Comparison of ENCODE assay signal across 12 mouse cellular contexts in the genomic region with DNA sequence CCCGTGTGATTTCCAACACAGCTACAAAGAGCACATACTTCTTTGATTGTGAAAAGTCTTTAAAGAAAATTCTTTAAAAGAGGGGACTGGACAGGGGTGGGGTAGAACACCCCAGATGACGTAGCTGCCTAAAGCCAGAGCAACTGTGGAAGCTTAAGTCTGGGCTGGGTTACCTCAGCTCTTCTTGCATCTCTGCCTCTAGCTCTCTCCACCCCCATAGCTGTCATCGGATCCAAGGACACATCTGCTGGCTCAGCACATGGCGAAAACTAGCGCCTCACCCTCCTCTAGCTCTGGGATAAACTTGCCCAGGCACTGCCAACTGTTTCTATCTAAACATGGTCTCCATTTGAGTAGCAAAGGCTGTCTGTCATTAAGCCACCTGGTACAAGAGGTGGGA. TPM values are rescaled to one million over a fixed set of nuclear protein-coding genes. Genes with fewer than 3 reads are reported as not detected.
A peak's percentile ranks its signal among the peaks of the same experiment; 100 is the strongest.
DNase-seq lines count a peak whose midpoint lies in the region; ATAC-seq and TF ChIP-seq lines count a peak whose summit lies in the region.
"Had no signal": no experiment of that assay in that cellular context is flagged by ENCODE, and none has a peak within 500 bp of the region (broad histone marks: within the 10 kb centered on the region; RNA-seq: fewer than 3 reads in every experiment).

No protein-coding gene starts in this region.

- no peaks in the 10 kb centered on the region for H3K9me3 ChIP-seq in heart, embryonic 14.5 days (ENCODE audit: control insufficient read depth, low read length)
- H3K9me3 ChIP-seq in lung, embryonic 14.5 days (ENCODE audit: low read depth, low read length): no peaks in the 10 kb centered on the region
- no peaks in the 10 kb centered on the region for H3K9me3 ChIP-seq in embryonic facial prominence, embryonic 15.5 days (replicated peaks)
- no peaks in the 10 kb centered on the region for H3K9me3 ChIP-seq in stomach, postnatal 0 days (ENCODE audit: control insufficient read depth, low read length)

- H3K27ac ChIP-seq in heart, embryonic 14.5 days (replicated peaks in 1 of 2; ENCODE audit: control insufficient read depth in 1 of 2, insufficient read depth in 1 of 2, low read depth in 2 of 2, low read length in 2 of 2): 0 out of 4 replicates have a peak overlapping the region, but pooled peaks have one; percentile 1 to 27
- H3K27ac ChIP-seq in lung, embryonic 14.5 days (ENCODE audit: low read depth): 0 out of 2 replicates have a peak overlapping the region, but pooled peaks have one; percentile 1
- H3K27ac ChIP-seq in embryonic facial prominence, embryonic 15.5 days (replicated peaks): peak overlapping the region; percentile 39
- H3K27ac ChIP-seq in stomach, postnatal 0 days (replicated peaks): no peak overlapping the region

- DNase-seq in heart, postnatal 10 days: no peak
- DNase-seq in lung, embryonic 14.5 days: peak; percentile 44
- DNase-seq in lung, postnatal 14 days: no peak
- no peak for DNase-seq in stomach, postnatal 0 days (ENCODE audit: low spot score)
- no peak for DNase-seq in spleen, postnatal 10 days (ENCODE audit: low spot score in 2 of 2)
- DNase-seq: cerebellum, postnatal 25 days had no signal

- no peak overlapping the region for H3K9ac ChIP-seq in heart, embryonic 14.5 days (ENCODE audit: low read length)
- no peak overlapping the region for H3K9ac ChIP-seq in lung, embryonic 14.5 days
- no peak overlapping the region for H3K9ac ChIP-seq in embryonic facial prominence, embryonic 15.5 days
- no peak overlapping the region for H3K9ac ChIP-seq in stomach, postnatal 0 days (ENCODE audit: low read length)

- no peaks in the 10 kb centered on the region for H3K27me3 ChIP-seq in heart, embryonic 14.5 days (ENCODE audit: control insufficient read depth, insufficient read depth, low read length)
- no peaks in the 10 kb centered on the region for H3K27me3 ChIP-seq in lung, embryonic 14.5 days (ENCODE audit: insufficient read depth, low read length)
- no peaks in the 10 kb centered on the region for H3K27me3 ChIP-seq in embryonic facial prominence, embryonic 15.5 days
- no peaks in the 10 kb centered on the region for H3K27me3 ChIP-seq in stomach, postnatal 0 days (ENCODE audit: control insufficient read depth, insufficient read depth, low read length)
- H3K27me3 ChIP-seq: megakaryocyte, embryonic 14.5 days had no signal

- no peak overlapping the region for H3K4me2 ChIP-seq in heart, embryonic 14.5 days (ENCODE audit: low read length)
- H3K4me2 ChIP-seq in lung, embryonic 14.5 days: no peak overlapping the region
- no peak overlapping the region for H3K4me2 ChIP-seq in embryonic facial prominence, embryonic 15.5 days (replicated peaks)
- H3K4me2 ChIP-seq in stomach, postnatal 0 days (replicated peaks; ENCODE audit: low read depth): no peak overlapping the region

- H3K4me3 ChIP-seq in heart, embryonic 14.5 days (ENCODE audit: control insufficient read depth in 1 of 2, insufficient read depth in 1 of 2, low read depth in 1 of 2, low read length in 2 of 2): no peak overlapping the region
- H3K4me3 ChIP-seq in lung, embryonic 14.5 days (ENCODE audit: low read depth, low read length): no peak overlapping the region
- no peak overlapping the region for H3K4me3 ChIP-seq in embryonic facial prominence, embryonic 15.5 days (replicated peaks)
- no peak overlapping the region for H3K4me3 ChIP-seq in stomach, postnatal 0 days (ENCODE audit: low read depth, low read length)
- H3K4me3 ChIP-seq: megakaryocyte, embryonic 14.5 days had no signal

- intact Hi-C loops in heart, postnatal 10 days (cut with DNase I): no loop called here

- WGBS in heart, embryonic 14.5 days: 25% methylated on average over 5 of the region's 5 CpGs
- WGBS in lung, embryonic 14.5 days: 19% methylated on average over 5 of the region's 5 CpGs
- 19% methylated on average over 5 of the region's 5 CpGs for WGBS in embryonic facial prominence, embryonic 15.5 days
- 35% methylated on average over 5 of the region's 5 CpGs for WGBS in stomach, postnatal 0 days

- no peaks in the 10 kb centered on the region for H3K36me3 ChIP-seq in heart, embryonic 14.5 days (ENCODE audit: control insufficient read depth, insufficient read depth, low read length)
- H3K36me3 ChIP-seq in lung, embryonic 14.5 days (ENCODE audit: insufficient read depth): no peaks in the 10 kb centered on the region; the same call in 1 of the 2 replicates
- no peaks in the 10 kb centered on the region for H3K36me3 ChIP-seq in embryonic facial prominence, embryonic 15.5 days
- H3K36me3 ChIP-seq in stomach, postnatal 0 days (ENCODE audit: control insufficient read depth, insufficient read depth, low read length): no peaks in the 10 kb centered on the region

- no peak for ATAC-seq in heart, embryonic 14.5 days (ENCODE audit: insufficient number of reproducible peaks, insufficient read depth, low FRiP score, low read depth)
- peak; percentile 70 for ATAC-seq in lung, embryonic 14.5 days (ENCODE audit: insufficient read depth)
- ATAC-seq in embryonic facial prominence, embryonic 15.5 days (ENCODE audit: insufficient number of reproducible peaks, low FRiP score, low TSS enrichment, low read depth): peak; percentile 76
- ATAC-seq in stomach, postnatal 0 days (ENCODE audit: low FRiP score, low TSS enrichment): peak; percentile 63; the same call in 1 of the 2 replicates

- no peak for TF ChIP-seq CTCF in lung, embryonic 14.5 days (IDR thresholded peaks at IDR 0.05; ENCODE audit: low read depth)
- TF ChIP-seq CTCF in stomach, postnatal 0 days (IDR thresholded peaks at IDR 0.05; ENCODE audit: low read depth): no peak

- no peak for TF ChIP-seq EP300 in stomach, postnatal 0 days (optimal IDR thresholded peaks at IDR 0.05)

- peaks cover 9 to 13% of the 10 kb centered on the region in 2 experiments for H3K4me1 ChIP-seq in heart, embryonic 14.5 days (ENCODE audit: control insufficient read depth in 2 of 2, insufficient read depth in 2 of 2, low read length in 2 of 2)
- H3K4me1 ChIP-seq in lung, embryonic 14.5 days (ENCODE audit: insufficient read depth): peaks cover 5% of the 10 kb centered on the region
- H3K4me1 ChIP-seq in embryonic facial prominence, embryonic 15.5 days: peaks cover 8% of the 10 kb centered on the region
- H3K4me1 ChIP-seq in stomach, postnatal 0 days (replicated peaks; ENCODE audit: control insufficient read depth, insufficient read depth): no peaks in the 10 kb centered on the region
- H3K4me1 ChIP-seq: megakaryocyte, embryonic 14.5 days had no signal

RNA-seq across cellular contexts. Expression of a gene that starts 34.9 kb away (rescaled TPM):
- 7.7 and 8.7 TPM in 2 replicates for polyA plus RNA-seq in heart, embryonic 14.5 days (2014; fragmentation: Nextera tagmentation; extraction: Ambion mirVana)
- 1 to 10 TPM in 1 of 2 experiments, under 1 TPM in 1; 0.87 to 1.2 TPM for total RNA-seq in heart, postnatal 10 days (2021)
- 5.8 and 6.2 TPM in 2 replicates for polyA plus RNA-seq in lung, embryonic 14.5 days (2014; fragmentation: Nextera tagmentation; extraction: Ambion mirVana)
- polyA plus RNA-seq in embryonic facial prominence, embryonic 15.5 days (2015; fragmentation: Nextera tagmentation; extraction: Ambion mirVana): 9.3 and 9.9 TPM in 2 replicates
- polyA plus RNA-seq in stomach, postnatal 0 days (2015; fragmentation: Nextera tagmentation; extraction: Ambion mirVana): 1.0 and 1.4 TPM in 2 replicates
- polyA plus RNA-seq: gonadal fat pad, adult 2 months; liver, adult 2 months; spleen, adult 2 months had no signal

RNA-seq across cellular contexts. Expression of a gene that starts 35.0 kb away (rescaled TPM):
- polyA plus RNA-seq in heart, embryonic 14.5 days (2014; fragmentation: Nextera tagmentation; extraction: Ambion mirVana): 119 and 120 TPM in 2 replicates
- 10 to 100 TPM; 41.1 to 46.9 TPM for total RNA-seq in heart, postnatal 10 days (2021)
- 173 and 179 TPM in 2 replicates for polyA plus RNA-seq in lung, embryonic 14.5 days (2014; fragmentation: Nextera tagmentation; extraction: Ambion mirVana)
- 213 and 237 TPM in 2 replicates for polyA plus RNA-seq in embryonic facial prominence, embryonic 15.5 days (2015; fragmentation: Nextera tagmentation; extraction: Ambion mirVana)
- 26.0 and 26.8 TPM in 2 replicates for polyA plus RNA-seq in stomach, postnatal 0 days (2015; fragmentation: Nextera tagmentation; extraction: Ambion mirVana)
